Mouse (Mus musculus): ENCODE measurements around the gene Dennd5b.

- TF ChIP-seq CTCF (IDR thresholded peaks at IDR 0.05; ENCODE audit: control insufficient read depth, insufficient read depth, insufficient replicate concordance, low read depth, low read length) (no peak), POLR2A (IDR thresholded peaks at IDR 0.05; ENCODE audit: control insufficient read depth, low read depth, low read length) (peak; percentile 67)
Measured at GRCm38 (mm10) chr6:149101076-149101942, at the start of gene Dennd5b.
